Mouse (Mus musculus): ENCODE data around the gene Mgat5b.

Mgat5b gene

DNA sequence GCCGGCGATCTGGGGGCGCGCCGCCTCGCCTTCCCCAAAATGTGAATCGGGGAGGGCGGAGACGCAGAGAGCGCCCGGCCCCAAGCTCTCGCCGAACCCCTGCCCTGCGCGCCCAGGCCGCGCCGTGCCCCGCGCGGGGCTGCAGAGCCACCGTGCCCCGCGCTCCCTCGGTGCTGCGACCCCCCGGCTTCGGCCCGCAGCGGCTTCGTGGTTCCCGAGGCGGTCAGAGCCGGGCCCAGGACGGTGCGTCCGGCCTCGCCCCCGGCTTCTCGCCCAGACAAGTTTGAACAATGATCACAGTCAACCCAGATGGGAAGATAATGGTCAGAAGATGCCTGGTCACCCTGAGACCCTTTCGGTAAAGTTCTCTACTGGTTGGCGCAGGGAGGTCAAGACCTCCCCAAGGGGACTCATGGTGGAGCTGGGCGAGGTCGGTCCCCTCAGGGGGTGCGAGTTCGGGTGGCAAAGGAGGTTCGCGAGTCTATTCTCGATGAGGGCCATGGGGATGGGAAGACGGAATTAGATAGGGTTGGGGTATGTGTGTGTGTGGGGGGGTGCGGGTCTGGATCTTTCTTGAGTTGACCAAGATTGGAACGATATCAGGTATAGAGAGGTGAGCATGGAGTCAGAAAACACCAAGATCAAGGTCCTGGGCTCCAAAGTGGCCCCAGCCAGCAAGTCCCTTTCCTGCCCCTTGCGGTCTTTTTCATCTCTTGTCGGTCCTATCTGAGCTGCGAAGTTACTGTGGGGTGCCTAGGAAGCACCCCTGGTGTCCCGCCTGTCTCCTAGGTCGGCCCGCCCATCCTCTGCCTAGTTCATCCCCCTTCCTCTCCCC, 740 bp downstream of the Mgat5b start:
- no peak for DNase-seq

DNA sequence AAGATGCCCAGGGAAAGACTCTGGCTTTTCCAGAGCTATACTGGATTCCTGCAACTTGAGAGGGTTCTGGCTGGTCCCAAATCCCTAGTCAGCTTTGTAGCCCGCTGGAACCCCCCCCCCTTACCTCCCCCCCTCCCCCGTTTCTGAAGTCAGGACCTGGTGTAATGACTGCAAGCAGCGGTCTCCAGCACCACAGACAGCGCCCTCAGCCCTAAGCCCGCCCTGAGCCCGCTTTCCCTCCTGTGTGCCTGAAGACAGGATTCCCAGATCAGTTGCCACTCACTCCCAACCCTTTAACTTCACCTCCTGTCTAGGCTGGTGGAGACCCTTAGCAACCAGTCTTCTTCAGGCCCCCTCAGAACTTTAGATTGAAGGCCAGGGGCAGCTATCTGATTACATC, 2.1 kb downstream of the Mgat5b start:
- no peak for DNase-seq

GRCm38 (mm10) chr11:116922058-116922457, 3.4 kb downstream of the Mgat5b start:
- peak; percentile 93 for DNase-seq

DNA sequence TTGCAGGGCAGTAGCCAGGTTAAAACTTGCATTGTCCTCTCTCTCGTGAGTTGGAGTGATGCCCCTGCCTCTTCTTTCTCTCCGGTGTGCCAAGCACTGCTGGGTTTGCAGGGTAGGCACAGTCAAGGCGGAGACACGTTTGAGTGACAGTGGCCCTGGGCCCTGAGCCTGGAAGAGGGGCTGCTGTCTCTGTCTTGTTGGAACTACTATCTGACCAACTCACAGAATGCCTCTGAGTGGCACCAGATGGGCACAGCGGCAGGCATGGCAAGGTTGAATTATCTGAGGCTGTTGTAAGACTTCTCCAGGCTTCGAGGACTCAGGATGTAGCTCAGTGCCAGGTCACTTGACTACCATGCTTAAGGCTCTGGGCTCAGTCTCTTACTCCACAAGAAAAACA, 9.4 kb downstream of the Mgat5b start:
- no peak for DNase-seq

DNA sequence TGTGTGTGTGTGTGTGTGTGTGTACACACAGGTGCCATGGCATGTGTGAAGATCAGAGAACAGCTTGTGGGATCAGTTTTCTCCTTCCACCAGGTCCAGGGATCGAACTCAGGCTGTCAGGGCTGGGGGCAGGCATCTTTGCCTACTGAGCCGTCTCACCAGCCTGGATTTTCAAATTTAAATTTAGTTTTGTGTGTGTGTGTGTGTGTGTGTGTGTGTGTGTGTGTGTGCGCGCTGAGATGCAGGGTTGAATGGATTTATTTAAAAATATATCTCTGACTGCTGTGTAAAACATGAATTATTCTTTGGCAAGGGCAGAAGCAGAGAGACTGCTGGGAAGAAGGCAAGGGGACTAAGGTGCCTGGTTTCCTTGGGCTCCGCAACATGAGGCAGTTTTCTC, 16.2 kb downstream of the Mgat5b start:
- DNase-seq, result no peak

- no peak for DNase-seq
These were observed 16.7 kb downstream of the Mgat5b start for GRCm38 (mm10) chr11:116935354-116935753.

GRCm38 (mm10) chr11:116935917-116936316, 17.3 kb downstream of the Mgat5b start:
- DNase-seq, result no peak

DNA sequence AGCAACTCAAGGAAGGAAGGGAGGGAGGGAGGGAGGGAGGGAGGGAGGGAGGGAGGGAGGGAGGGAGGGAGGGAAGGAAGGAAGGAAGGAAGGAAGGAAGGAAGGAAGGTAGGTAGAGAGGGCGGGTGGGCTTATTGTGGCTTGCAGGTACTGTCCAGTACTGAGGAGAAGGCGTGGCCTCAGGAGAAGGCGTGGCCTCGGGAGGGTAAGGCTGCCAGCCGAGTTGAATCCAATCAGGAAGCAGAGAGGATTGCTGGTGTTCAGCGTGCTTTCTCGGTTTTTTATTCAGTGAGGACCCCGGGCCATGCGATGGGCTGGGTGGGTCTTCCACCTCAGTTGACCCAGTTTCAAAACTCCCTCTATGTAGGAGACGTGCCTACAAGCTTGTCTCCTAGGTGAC, 18.5 kb downstream of the Mgat5b start:
- DNase-seq, result no peak

GRCm38 (mm10) chr11:116940088-116940855, 21.6 kb downstream of the Mgat5b start:
- DNase-seq, result no peak

- DNase-seq, result no peak
These were observed 25.7 kb downstream of the Mgat5b start for GRCm38 (mm10) chr11:116944346-116944745.

GRCm38 (mm10) chr11:116949832-116950231, 31.2 kb downstream of the Mgat5b start:
- no peak for DNase-seq

GRCm38 (mm10) chr11:116951429-116951828, 32.8 kb downstream of the Mgat5b start:
- no peak for DNase-seq

DNA sequence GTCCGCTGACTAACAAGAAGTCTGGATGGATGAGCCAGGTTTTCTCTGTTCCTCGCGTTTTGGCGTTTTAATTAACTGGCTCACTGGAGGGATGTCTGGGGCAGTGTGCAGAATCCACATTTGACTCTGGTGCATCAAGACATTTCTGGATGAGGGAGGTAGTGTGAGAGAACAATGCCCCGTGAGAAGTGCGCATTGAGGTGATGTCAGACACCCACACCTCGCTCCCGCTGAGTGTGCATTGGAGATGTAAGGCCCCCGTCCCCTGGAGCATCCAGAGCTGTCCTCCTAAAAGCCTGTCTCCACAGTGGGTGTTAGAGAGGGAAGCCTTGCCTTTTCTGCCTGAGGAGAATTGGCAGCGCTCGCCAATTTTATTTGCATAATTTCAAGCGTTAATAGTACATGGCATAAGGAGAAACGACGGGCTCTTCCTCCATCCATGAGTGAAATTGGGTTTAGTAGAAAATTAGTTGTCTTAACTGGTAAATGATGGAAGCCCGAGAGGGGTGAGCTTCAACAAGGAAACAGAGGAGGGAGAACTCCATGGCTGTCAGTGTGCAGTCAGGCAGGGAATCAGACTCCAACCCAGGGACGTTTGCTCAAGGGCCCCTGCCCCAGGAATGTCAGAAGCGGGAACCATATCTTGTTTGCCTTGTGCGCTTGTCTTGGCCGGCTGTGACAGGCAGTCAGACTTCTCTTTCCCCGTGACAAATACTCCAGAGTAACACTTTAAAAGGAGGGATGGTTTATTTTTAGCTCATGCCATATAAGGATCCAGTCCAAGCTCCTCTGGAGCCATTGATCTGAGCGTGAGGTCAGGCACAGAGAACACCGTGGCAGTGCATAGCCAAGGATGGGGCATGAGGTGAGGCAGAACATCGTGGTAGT, 35.8 kb downstream of the Mgat5b start:
- DNase-seq, result no peak

DNA sequence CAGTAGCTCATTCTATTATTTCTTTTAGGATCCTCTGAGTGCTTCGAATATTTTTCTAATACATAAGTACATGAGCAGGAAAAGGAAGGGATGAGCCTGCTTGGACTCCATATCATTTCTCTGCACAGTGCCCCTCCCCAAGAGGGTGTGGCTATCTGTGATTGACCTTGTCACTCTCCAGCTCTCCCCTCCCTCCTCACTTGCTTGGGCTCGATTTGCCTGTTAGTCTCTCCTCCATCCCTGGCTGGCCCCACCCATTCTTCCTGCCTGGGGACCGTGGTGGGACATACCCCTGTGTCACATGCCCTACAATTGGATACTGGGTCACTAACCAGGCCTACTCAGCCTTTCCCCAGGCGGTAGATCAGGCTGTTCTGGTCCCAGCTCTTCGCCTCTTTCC, 39.9 kb downstream of the Mgat5b start:
- DNase-seq, result no peak

- DNase-seq, result no peak
These were observed 46.4 kb downstream of the Mgat5b start for GRCm38 (mm10) chr11:116965061-116965460.

DNA sequence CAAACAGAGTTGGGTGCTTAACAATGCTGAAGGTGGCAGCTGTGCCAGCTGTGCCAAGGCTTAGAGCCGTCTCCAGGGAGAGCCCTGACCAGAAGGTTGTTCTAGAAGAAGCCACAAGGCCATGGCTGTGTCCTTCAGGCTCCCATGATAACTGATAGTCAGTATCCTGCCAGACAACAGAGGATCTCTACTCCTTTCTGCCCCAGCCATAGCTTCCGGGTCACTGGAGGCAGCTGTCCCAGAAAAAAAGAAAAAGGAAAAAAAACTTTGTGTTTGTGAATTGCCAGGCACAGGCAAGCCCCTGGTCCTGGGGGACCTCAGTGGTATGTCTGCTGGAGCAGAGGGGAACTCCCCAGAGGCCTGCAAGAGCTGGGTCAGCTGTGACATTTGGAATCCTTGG, 47.3 kb downstream of the Mgat5b start:
- peak; percentile 78 for DNase-seq

GRCm38 (mm10) chr11:116968586-116968985, 49.9 kb downstream of the Mgat5b start:
- no peak for DNase-seq

- no peak for DNase-seq
These were observed 50.8 kb downstream of the Mgat5b start for GRCm38 (mm10) chr11:116969498-116969897.

DNA sequence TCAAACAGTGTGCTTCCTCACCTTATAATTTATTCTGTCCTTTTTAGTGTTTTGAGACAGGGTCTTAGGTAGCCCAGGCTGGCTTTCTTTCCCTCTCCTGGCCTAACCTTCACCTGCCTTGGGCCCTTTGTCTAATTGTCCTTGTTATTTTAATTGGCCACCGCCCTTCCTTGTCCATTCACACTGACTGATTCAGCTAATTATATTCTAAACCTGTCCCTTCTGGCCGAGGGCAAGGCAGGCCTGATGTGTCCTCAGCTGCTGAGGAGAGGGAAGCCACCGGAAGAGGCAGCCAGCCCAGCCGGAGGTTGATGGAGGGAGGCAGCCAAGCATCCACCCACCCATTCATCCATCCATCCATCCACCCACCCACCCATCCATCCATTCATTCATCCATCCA, 52.2 kb downstream of the Mgat5b start:
- no peak for DNase-seq

DNA sequence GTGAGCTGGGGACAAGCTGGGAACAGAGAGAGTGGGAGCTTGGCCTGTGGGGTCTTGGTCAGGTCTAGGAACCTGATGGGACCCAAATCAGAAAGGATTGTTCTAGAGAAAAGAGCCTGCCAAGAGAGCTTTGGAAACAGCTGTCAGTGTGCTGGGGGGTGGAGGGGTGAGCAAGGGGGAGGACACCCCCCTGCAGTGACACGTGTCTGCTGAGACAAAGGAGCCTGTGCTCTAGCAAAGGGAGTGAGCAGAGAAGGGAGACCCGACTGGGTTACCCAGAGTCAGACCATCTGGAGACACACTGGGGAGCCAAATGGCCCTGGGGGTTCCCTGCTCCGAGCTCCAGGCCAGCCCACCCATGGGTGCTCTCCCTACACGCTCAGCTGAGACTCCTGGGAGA, 54.2 kb downstream of the Mgat5b start:
- no peak for DNase-seq

DNA sequence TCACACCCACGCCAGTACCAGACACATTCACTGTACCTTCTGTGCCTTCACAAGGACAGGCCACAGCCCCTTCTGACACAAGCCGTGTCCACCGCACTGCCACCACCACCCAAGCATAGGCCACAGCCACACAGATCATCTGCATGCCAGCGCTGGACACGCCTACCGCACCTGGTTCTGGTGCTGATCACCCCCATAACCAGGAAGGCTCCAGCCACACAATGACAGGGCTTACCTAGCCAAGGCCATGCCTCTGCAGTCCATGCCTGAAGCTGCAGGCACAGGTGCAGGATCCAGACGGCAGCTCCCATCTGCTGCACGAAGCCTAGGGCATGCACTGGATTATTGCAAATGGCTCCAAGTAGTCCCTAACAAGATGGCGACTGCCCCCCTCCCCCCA, 54.8 kb downstream of the Mgat5b start:
- DNase-seq, result no peak

GRCm38 (mm10) chr11:116974341-116974740, 55.7 kb downstream of the Mgat5b start:
- DNase-seq, result no peak

GRCm38 (mm10) chr11:116980313-116980712, 61.6 kb downstream of the Mgat5b start:
- DNase-seq, result no peak
